Mouse (Mus musculus): ENCODE data around the gene Fas. TPM values are rescaled to one million over a fixed set of nuclear protein-coding genes. Genes with fewer than 3 reads are reported as not detected.
A peak's percentile ranks its signal among the peaks of the same experiment; 100 is the strongest.

Fas gene
- 1.1 and 4.8 TPM in 2 replicates for polyA plus RNA-seq (2016; fragmentation: Nextera tagmentation; extraction: Ambion mirVana)

DNA sequence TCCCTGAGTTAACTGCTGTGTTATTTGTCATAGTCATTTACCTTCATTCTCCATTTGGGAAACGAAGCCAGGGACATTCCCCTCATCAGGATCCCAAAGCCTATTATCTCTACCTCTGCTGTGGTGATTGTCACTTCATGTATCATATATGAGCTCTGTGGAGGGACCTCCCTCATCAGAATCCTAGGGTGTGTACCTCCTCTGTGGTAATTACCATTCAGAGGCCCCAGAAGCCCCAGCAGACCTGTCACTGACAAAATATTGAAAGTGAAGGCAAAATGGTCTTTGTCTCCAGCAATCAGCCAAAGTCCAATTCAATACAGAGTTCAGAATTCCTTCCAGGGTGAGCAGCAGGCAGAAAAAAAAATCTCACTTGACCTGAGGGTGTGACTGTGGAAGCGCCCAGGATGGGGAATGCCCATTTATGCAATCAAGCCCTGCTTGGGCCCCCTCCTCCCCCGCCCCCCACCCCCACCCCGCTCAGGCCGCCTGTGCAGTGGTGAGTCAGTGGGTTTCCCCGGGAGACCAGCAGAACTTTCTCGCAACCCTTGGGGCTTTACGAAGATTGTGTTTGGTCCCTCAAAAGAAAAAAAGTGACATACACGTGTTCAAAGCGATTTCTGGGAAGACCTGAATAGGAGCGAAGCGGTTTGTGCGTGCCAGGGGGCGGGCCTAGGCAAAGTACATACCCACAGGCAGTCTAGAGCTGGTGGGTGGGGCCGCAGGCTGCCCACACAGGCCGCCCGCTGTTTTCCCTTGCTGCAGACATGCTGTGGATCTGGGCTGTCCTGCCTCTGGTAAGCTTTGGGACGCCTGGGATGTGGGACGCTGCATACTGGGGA is at the start of gene Fas:
Fas (plus strand) TSS at position 719 of the 842 bp plus-strand sequence.
- H3K4me3 ChIP-seq = peak within 1 kb of the TSS; percentile 61
- WGBS = 4% methylated on average over 19 of the region's 19 CpGs
- peak; percentile 82 for DNase-seq (ENCODE audit: low spot score)
- H3K4me1 ChIP-seq = peaks cover 14% of the 10 kb centered on the region
- peaks cover 16% of the 10 kb centered on the region for H3K27me3 ChIP-seq (ENCODE audit: insufficient read depth, poor library complexity, severe bottlenecking)
- H3K9me3 ChIP-seq = no peaks in the 10 kb centered on the region
- peak within 1 kb of the TSS; percentile 59; the same call in 1 of the 2 replicates for H3K27ac ChIP-seq
- H3K36me3 ChIP-seq = no peaks in the 10 kb centered on the region

DNA sequence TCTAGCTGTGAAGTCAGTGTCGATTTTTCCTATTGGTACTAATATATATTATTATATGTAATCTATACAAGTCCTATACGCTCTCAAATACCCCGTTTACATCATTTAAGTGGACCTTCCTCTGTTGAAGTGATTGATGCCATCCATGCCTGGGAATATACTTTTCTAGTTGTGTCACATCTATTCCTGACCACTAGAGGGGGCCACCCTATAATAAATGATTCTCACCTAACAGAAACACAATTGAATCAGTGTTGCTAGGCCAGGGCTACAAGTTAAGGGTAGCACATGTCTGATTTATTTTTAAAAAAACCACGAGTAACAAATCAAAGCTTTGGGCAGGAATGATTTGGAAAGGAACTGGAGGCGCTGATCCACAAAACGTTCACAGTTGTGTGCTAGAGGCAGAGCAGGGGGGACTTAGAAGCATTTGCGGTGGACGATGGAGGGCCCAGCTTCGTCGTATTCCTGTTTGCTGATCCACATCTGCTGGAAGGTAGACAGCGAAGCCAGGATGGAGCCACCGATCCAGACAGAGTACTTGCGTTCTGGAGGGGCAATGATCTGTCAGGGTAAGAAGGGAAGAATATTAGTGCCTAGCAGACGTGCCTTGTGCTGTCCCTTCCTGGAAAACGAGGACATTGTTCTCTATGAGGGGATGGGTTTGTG is 49.1 kb upstream of the Fas start:
- DNase-seq (ENCODE audit: low spot score) = no peak
- Histone ChIP-seq H3K4me1 (no peaks in the 10 kb centered on the region), H3K36me3 (peaks cover 48% of the 10 kb centered on the region), H3K27ac (no peak overlapping the region), H3K27me3 (ENCODE audit: insufficient read depth, poor library complexity, severe bottlenecking) (no peaks in the 10 kb centered on the region), H3K9me3 (no peaks in the 10 kb centered on the region), H3K4me3 (no peak overlapping the region)
- WGBS = 65% methylated on average over 15 of the region's 15 CpGs

DNA sequence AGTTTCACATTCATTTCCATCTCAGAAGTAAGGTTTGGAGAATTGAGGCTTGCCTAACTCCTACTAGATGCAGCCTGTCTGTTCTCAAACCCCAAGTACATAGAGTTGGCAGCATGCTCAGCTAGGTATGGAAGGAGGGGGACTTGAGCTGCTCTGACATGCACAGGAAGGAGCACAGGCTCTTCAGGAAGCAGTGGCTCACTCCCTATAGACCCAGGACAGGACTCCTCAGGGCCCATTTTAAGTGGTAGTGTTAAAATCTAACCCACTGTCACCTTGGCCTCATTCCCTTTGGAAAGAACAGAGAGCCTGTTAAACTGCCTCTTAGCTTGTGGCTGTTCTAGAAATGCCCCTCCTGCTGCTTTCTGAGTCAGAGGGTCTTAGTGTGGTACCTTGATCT is 47.5 kb upstream of the Fas start:
- no peaks in the 10 kb centered on the region for H3K27me3 ChIP-seq (ENCODE audit: insufficient read depth, poor library complexity, severe bottlenecking)
- no peak overlapping the region for H3K27ac ChIP-seq
- H3K36me3 ChIP-seq = peaks cover 59% of the 10 kb centered on the region
- no peaks in the 10 kb centered on the region for H3K4me1 ChIP-seq
- H3K9me3 ChIP-seq = no peaks in the 10 kb centered on the region
- no peak for DNase-seq (ENCODE audit: low spot score)
- H3K4me3 ChIP-seq = no peak overlapping the region

DNA sequence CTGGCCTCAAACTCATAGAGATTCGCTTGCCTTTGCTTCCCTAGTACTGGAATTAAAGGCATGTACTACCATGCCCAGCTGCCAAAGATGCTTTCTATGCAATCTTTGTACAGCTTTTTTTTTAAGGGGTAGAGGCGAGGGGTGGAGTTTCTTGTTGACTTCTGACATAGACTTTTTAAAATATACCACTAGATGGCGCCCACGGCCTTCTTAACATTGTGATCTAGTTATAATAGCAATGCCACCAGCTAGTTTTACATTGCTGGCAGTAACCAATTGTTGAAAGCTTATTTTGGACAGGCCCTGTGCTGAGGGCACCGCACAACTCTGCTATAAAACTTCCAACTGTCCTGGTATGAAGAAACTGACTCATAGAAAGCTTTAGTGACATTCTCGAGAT is 46.4 kb upstream of the Fas start:
- Histone ChIP-seq H3K27me3 (ENCODE audit: insufficient read depth, poor library complexity, severe bottlenecking) (no peaks in the 10 kb centered on the region; the same call in 1 of the 2 replicates), H3K4me3 (no peak overlapping the region), H3K9me3 (no peaks in the 10 kb centered on the region), H3K4me1 (no peaks in the 10 kb centered on the region), H3K36me3 (peaks cover 66% of the 10 kb centered on the region), H3K27ac (no peak overlapping the region)
- no peak for DNase-seq (ENCODE audit: low spot score)
- WGBS = 22% methylated on average over 6 of the region's 6 CpGs

DNA sequence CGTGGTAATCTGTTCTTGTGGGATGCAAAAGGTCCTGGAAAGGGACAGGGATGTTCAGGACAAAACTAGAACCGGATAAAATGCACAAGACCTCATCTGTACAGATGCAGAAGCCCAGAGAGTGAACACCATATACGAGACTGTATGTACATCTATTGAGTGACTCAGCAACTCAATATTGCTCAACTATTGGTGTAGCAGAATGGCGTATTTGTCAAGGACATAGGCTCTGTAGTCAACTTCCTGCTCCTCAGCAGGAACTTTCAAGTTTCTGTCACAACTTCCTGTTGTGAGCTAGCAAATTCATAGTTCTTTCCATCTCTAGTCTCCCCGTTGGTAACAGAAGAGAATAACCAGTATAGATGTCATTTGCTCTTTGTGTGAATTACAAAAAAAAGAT is 41.9 kb upstream of the Fas start:
- no peaks in the 10 kb centered on the region for H3K9me3 ChIP-seq
- peaks cover 6% of the 10 kb centered on the region; the same call in 1 of the 2 replicates for H3K4me1 ChIP-seq

DNA sequence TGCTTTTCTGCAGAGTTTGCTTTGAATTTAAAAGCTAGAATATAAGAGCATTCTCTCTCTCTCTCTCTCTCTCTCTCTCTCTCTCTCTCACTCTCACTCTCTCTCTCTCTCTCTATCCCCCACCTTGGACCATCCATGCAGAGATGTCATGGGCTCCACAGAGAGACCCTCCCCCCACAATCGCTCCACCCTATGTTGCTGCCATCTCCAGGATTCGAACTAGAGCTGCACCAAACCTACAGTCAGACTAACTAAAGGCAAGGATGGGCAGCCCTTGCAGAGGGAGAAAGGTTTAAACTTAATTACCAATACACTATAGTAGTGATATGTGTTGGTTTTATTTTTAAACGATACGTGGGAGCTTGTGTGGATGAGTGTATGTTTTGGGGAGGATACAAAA is 39.8 kb upstream of the Fas start:
- no peaks in the 10 kb centered on the region; the same call in 1 of the 2 replicates for H3K27me3 ChIP-seq (ENCODE audit: insufficient read depth, poor library complexity, severe bottlenecking)
- WGBS = 85% methylated on average over 4 of the region's 4 CpGs
- no peak overlapping the region for H3K27ac ChIP-seq
- peaks cover 28% of the 10 kb centered on the region for H3K36me3 ChIP-seq
- no peak for DNase-seq (ENCODE audit: low spot score)
- peaks cover 11% of the 10 kb centered on the region; the same call in 1 of the 2 replicates for H3K4me1 ChIP-seq
- H3K4me3 ChIP-seq = no peak overlapping the region
- H3K9me3 ChIP-seq = no peaks in the 10 kb centered on the region

More for the DNA sequence above, 41.9 kb upstream of the Fas start:
- DNase-seq (ENCODE audit: low spot score) = no peak
- H3K36me3 ChIP-seq = peaks cover 45% of the 10 kb centered on the region
- no peaks in the 10 kb centered on the region; the same call in 1 of the 2 replicates for H3K27me3 ChIP-seq (ENCODE audit: insufficient read depth, poor library complexity, severe bottlenecking)
- no peak overlapping the region for H3K4me3 ChIP-seq
- no peak overlapping the region for H3K27ac ChIP-seq
- 81% methylated on average over 5 of the region's 5 CpGs for WGBS

DNA sequence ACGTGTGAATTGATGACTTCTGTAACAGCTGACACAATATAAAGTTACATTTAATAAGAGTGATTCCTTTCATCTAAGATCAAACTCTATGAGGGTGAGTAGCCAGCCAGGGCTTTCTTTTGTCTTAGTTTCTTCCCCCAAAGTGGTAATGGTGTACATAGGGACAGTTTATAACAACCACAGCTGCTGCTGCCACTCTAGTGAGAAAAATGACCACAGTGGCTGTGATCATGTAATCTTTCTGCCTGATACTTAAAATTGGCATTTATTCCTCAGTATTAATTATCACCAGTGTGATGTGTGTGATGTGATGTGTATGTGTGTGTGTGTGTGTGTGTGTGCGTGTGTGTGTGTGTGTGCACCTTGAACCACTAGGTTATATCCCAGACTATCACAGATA is 38.6 kb upstream of the Fas start:
- H3K9me3 ChIP-seq = no peaks in the 10 kb centered on the region
- H3K27me3 ChIP-seq (ENCODE audit: insufficient read depth, poor library complexity, severe bottlenecking) = no peaks in the 10 kb centered on the region; the same call in 1 of the 2 replicates
- H3K27ac ChIP-seq = no peak overlapping the region
- no peak for DNase-seq (ENCODE audit: low spot score)
- WGBS = 84% methylated on average over 2 of the region's 2 CpGs
- peaks cover 15% of the 10 kb centered on the region for H3K36me3 ChIP-seq
- peaks cover 14% of the 10 kb centered on the region; the same call in 1 of the 2 replicates for H3K4me1 ChIP-seq
- no peak overlapping the region for H3K4me3 ChIP-seq

DNA sequence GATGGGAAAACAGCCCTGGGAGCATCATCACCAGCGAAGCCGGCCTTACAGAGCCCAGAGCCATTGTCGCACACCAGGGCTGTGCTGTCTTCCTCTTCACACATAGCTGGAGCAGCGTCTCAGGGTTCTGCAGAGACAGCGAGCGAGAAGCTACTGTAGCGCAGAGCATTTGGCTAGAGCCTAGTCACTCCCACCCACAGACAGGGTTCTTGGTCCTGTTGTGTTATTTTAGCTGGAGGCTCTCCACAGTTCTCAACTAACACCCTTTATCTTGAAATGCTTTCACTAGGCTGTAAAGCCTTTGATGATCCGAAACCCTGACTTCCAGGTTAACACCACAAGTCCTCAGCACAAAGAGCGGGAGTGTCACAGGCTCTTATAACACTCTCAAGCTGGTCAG is 38.0 kb upstream of the Fas start:
- Histone ChIP-seq H3K9me3 (no peaks in the 10 kb centered on the region), H3K27me3 (ENCODE audit: insufficient read depth, poor library complexity, severe bottlenecking) (no peaks in the 10 kb centered on the region; the same call in 1 of the 2 replicates), H3K36me3 (peaks cover 10% of the 10 kb centered on the region), H3K4me1 (peaks cover 14% of the 10 kb centered on the region; the same call in 1 of the 2 replicates), H3K4me3 (peak overlapping the region; percentile 59), H3K27ac (no peak overlapping the region)
- no peak for DNase-seq (ENCODE audit: low spot score)
- 30% methylated on average over 9 of the region's 9 CpGs for WGBS

DNA sequence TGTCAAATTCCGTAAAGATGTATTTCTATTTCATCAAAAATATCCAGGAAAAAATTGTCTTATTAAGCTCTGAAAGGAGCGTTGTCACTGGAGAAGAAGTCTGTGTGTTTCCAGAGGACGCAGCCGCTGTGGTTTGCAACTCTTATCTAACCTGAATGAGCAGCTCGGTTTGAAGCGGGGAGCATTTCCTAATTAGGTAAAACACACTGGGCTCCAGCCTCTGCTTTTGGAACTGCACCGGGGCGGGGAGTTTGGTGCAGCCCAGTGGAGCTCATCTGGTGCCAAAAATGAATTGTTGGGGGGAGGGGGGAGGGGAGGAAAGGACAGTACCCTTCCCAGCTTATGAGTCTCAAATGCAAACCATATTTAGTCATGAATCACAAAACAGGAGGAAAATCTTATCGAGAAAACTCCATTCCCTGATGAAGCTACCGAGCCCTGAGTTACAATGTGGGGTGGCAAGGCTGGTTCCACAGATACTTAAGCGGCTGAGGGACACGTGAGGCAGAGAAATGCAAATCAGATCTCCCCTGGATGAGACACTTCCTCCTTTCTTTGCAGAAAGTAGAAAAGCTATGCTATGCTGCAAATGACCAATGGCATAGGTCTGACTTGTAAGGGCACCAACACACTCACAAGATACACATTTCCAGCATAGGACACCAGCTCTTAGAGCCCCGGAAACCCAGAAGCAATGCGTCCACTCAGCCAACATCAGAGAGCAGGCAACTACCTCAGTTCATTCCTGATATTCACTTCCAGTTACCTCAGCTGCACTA is 36.2 kb upstream of the Fas start:
- H3K9me3 ChIP-seq = no peaks in the 10 kb centered on the region
- H3K4me3 ChIP-seq = peak overlapping the region; percentile 59
- no peaks in the 10 kb centered on the region; the same call in 1 of the 2 replicates for H3K27me3 ChIP-seq (ENCODE audit: insufficient read depth, poor library complexity, severe bottlenecking)
- H3K36me3 ChIP-seq = peaks cover 2% of the 10 kb centered on the region; the same call in 1 of the 2 replicates
- H3K27ac ChIP-seq = peak overlapping the region; percentile 85
- 17% methylated on average over 14 of the region's 14 CpGs for WGBS
- H3K4me1 ChIP-seq = peaks cover 14% of the 10 kb centered on the region; the same call in 1 of the 2 replicates
- DNase-seq (ENCODE audit: low spot score) = no peak

DNA sequence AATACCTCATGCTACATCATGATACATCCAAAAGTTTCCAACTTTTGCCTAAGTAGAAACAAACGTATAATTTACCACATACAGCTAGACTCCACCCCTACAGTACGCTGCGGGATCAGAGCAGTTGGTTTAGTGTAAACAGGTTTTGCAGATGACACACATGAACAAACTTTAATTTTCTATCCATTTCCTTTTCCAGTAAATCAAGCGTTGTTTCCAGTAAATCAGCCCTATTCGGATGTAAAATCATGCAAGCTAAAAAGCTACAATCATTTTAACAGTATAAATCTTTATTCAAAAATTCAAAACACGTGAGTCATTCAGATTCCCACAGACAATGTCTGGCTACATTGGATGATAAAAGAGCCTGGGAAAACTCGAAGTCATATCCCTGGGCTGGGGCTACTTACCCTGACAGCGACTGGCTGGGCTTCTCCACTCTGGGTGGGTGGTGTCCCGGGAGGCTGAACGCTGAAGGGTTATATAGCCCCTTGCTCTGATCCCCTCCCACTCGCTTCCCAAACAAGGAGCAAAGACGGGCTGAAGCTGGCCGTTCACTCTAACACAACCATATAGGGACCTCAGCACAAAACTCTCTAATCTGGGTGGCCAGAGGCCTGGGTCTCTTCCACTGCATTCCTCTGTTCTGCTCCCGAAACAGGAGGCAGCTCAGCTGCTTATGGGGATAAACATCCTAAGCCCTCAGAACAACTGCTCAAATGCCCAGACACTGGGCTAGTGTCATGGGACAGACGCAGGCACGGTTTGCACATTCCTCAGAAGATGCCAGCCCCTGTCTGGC is 35.4 kb upstream of the Fas start, which contains the start of gene Acta2:
Acta2 (minus strand) TSS at position 711 of the 802 bp plus-strand sequence.
- H3K4me3 ChIP-seq = peak within 1 kb of the TSS; percentile 59
- H3K27me3 ChIP-seq (ENCODE audit: insufficient read depth, poor library complexity, severe bottlenecking) = no peaks in the 10 kb centered on the region
- H3K27ac ChIP-seq = peak within 1 kb of the TSS; percentile 85
- H3K9me3 ChIP-seq = no peaks in the 10 kb centered on the region
- H3K4me1 ChIP-seq = peaks cover 14% of the 10 kb centered on the region; the same call in 1 of the 2 replicates
- H3K36me3 ChIP-seq = peaks cover 2% of the 10 kb centered on the region; the same call in 1 of the 2 replicates
- WGBS = 27% methylated on average over 16 of the region's 16 CpGs
- peak; percentile 92 for DNase-seq (ENCODE audit: low spot score)

DNA sequence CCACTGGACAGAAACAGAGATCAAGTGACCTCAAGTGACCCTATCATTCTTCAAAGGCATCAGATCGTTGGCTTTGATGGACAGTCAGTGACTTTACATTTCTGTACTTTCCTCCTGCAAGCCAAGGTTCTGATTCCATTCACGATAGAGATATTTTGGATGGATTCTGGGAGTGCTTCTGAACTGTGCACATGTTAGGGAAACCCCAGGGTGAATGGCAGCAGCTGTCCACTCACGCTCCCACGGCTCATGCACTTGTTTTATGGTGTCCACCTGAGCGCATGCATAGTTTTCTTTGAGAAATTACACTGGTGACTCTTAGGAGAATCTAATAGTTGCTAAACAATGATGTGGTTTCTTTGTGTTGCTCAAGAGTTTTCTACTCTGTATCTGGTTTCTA is 34.3 kb upstream of the Fas start:
- H3K27me3 ChIP-seq (ENCODE audit: insufficient read depth, poor library complexity, severe bottlenecking) = no peaks in the 10 kb centered on the region
- H3K36me3 ChIP-seq = peaks cover 2% of the 10 kb centered on the region; the same call in 1 of the 2 replicates
- H3K9me3 ChIP-seq = no peaks in the 10 kb centered on the region
- no peak overlapping the region for H3K4me3 ChIP-seq
- peak overlapping the region; percentile 85; the same call in 1 of the 2 replicates for H3K27ac ChIP-seq
- peaks cover 14% of the 10 kb centered on the region; the same call in 1 of the 2 replicates for H3K4me1 ChIP-seq
- no peak for DNase-seq (ENCODE audit: low spot score)
- 74% methylated on average over 5 of the region's 5 CpGs for WGBS

DNA sequence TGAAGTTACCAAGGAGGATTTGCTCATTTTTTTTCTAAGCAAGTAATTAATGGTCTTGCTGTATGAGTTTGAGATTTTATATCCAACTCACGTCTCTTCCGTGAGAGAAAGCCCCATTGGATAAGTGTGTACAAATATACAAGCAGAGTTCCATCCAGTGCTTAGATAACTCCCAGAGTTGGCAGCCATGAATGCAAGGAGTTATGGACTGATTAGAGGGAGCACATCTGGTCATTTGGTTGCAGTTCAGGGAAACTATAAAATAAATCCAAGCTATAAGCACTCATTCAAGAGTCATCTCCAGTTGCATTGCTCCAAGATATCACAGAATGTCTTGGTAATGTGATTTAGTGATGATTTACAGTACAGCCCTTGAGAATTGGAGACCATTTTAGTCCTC is 33.5 kb upstream of the Fas start:
- H3K4me1 ChIP-seq = peaks cover 14% of the 10 kb centered on the region; the same call in 1 of the 2 replicates
- H3K4me3 ChIP-seq = no peak overlapping the region
- no peaks in the 10 kb centered on the region for H3K36me3 ChIP-seq
- 86% methylated on average over 2 of the region's 2 CpGs for WGBS
- no peaks in the 10 kb centered on the region for H3K27me3 ChIP-seq (ENCODE audit: insufficient read depth, poor library complexity, severe bottlenecking)
- no peak for DNase-seq (ENCODE audit: low spot score)
- H3K27ac ChIP-seq = no peak overlapping the region
- no peaks in the 10 kb centered on the region for H3K9me3 ChIP-seq

Measured in heart, embryonic 10.5 days (tissue).